Mouse (Mus musculus) heart, embryonic 11.5 days (tissue): ENCODE data around the gene Gabbr2. TPM values are rescaled to one million over a fixed set of nuclear protein-coding genes. Genes with fewer than 3 reads are reported as not detected.

Experiments used
- ATAC-seq: fragments of 200-750 bp; cut with Nextera tagmentation; replicated peaks from 2 replicates; pipeline ENCODE4 v1.8.0; 2017; ENCODE audit warnings: moderate library complexity; ENCODE audit not compliant: insufficient number of reproducible peaks, low FRiP score, low TSS enrichment
- H3K27ac ChIP-seq: fragments of 300-500 bp; sonication (generic); 2 replicates; pipeline ENCODE4 v1.5.1; 2014; ENCODE audit warnings: mild to moderate bottlenecking, low read depth, low read length
- H3K27me3 ChIP-seq: fragments of 300-500 bp; sonication (generic); 2 replicates; pipeline ENCODE4 v1.6.1; 2014; ENCODE audit warnings: mild to moderate bottlenecking, low read length, mixed read lengths; ENCODE audit not compliant: control insufficient read depth, insufficient read depth
- H3K36me3 ChIP-seq: fragments of 300-500 bp; sonication (generic); 2 replicates; pipeline ENCODE4 v1.6.1; 2014; ENCODE audit warnings: mild to moderate bottlenecking, low read length, moderate library complexity, mixed read lengths; ENCODE audit not compliant: control insufficient read depth, insufficient read depth
- H3K4me1 ChIP-seq: fragments of 300-500 bp; sonication (generic); 2 replicates; pipeline ENCODE4 v1.6.1; 2014; ENCODE audit warnings: low read length; ENCODE audit not compliant: control insufficient read depth, insufficient read depth
- H3K4me2 ChIP-seq: fragments of 300-500 bp; sonication (generic); 2 replicates; pipeline ENCODE4 v1.6.1; 2014; ENCODE audit warnings: mild to moderate bottlenecking, moderate library complexity
- H3K4me3 ChIP-seq: fragments of 300-500 bp; sonication (generic); 2 replicates; pipeline ENCODE4 v1.5.1; 2014; ENCODE audit warnings: low read depth, low read length
- H3K9ac ChIP-seq: fragments of 300-500 bp; sonication (generic); 2 replicates; pipeline ENCODE4 v1.6.1; 2014; ENCODE audit warnings: mild to moderate bottlenecking, low read depth, low read length, moderate library complexity
- H3K9me3 ChIP-seq: fragments of 300-500 bp; sonication (generic); replicated peaks from 2 replicates; pipeline ENCODE4 v1.6.1; 2016; ENCODE audit warnings: low read length; ENCODE audit not compliant: control insufficient read depth
- WGBS: fragments of 180-500 bp; shearing (Covaris S2); extraction: QIAGEN DNeasy Blood & Tissue Kit; methylation state at CpG from one replicate; pipeline ENCODE4 v1.1.7; 2014; ENCODE audit not compliant: insufficient replicate concordance; 5-methylcytosine and 5-hydroxymethylcytosine counted together
- polyA plus RNA-seq: library from polyadenylated mRNA; unstranded; fragments of >200 nt; fragmentation: Nextera tagmentation; extraction: Ambion mirVana; gene quantifications from 2 replicates; pipeline ENCODE4 v1.2.1, GENCODE M21; 2014

Gene Gabbr2
- polyA plus RNA-seq, 1 experiment from 2014 or later = 0.13 TPM

DNA sequence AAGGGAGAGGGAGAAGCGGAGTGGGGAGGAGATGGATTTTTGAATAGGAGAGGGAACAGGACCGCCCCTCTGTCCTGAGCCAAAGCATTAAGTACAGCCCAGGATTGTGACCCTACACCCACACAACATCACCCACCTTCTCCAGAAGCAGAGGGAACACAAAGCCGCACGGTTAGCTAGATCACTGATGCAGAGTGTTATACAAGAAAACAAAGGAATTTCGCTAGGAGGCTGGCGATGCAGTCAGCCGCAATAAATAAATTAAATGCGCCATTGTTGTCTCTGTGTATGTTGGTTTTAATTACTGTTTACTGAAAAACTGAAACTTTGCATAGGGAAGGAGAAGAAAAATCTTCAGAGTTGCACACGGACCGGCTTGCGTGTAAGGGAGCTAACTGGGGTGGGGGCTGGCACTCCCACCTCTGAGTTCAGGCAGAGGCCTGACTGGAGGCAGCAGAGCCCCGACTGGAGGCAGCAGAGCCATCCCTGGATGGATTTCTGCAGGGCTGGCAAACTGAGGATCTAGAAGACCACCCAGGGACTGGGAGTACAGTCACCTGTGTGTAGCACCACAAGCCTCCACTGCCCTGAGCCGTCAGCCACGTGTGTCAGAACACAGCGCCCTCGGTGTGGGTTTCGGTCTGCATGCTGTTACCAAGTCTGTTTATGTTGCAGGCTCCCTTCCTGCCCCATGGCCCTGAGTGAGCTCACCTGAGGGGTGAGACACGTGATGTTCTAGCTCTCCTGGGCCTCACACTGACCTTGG is 93.9 kb downstream of the Gabbr2 start:
- H3K27ac ChIP-seq = no peak overlapping the region
- no peaks in the 10 kb centered on the region for H3K4me1 ChIP-seq

DNA sequence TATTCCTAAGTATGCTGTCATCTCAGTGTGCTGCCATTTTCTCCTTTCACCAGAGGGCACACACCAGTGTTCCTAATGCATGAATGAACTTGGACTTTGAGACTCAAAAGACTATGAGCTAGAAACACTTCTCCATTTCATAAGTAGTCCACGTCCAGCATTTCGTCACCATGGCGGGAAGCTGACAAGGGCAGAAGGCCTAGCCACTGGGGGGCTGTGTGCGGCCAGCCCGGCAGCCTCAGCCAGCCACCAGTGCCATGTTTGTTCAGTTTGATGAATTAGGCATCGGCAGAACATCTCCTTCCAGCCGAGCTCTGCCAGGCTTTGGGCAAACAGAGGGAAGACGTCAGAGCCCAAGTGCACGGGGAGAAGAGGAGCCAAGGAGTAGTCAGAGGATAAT is 97.5 kb downstream of the Gabbr2 start:
- 76% methylated on average over 9 of the region's 9 CpGs for WGBS
- no peaks in the 10 kb centered on the region for H3K36me3 ChIP-seq
- H3K9me3 ChIP-seq = no peaks in the 10 kb centered on the region
- ATAC-seq = no peak
- H3K4me2 ChIP-seq = no peak overlapping the region
- no peaks in the 10 kb centered on the region for H3K4me1 ChIP-seq
- H3K27me3 ChIP-seq = 0 out of 2 replicates have a peak, but pooled peaks cover 2% of the 10 kb centered on the region
- no peak overlapping the region for H3K9ac ChIP-seq
- H3K27ac ChIP-seq = no peak overlapping the region
- H3K4me3 ChIP-seq = no peak overlapping the region

More for the DNA sequence above, 93.9 kb downstream of the Gabbr2 start:
- no peak overlapping the region for H3K4me3 ChIP-seq
- 82% methylated on average over 18 of the region's 18 CpGs for WGBS
- H3K9ac ChIP-seq = no peak overlapping the region
- H3K9me3 ChIP-seq = no peaks in the 10 kb centered on the region
- no peaks in the 10 kb centered on the region for H3K36me3 ChIP-seq
- no peak for ATAC-seq
- H3K4me2 ChIP-seq = no peak overlapping the region
- H3K27me3 ChIP-seq = 0 out of 2 replicates have a peak, but pooled peaks cover 2% of the 10 kb centered on the region

DNA sequence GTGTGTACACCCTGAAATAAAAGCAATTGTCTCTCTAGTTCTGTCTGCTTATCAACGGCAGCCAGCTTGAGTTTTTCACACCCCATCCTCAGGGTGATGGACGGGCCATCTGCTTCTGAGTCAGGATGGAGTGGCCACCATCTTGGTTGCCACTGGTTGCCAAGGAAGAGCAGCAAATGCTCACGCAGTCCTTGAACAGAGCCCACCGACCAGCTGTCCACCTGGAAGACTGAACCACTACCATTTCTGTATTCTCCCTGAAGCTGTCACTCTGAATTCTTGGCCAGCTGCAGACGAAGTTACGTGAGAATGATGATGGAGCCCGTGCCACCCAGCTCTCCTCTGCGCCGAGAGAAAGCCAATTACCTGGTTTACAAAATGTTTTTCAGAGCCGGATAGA is 102.5 kb downstream of the Gabbr2 start:
- WGBS = 78% methylated on average over 10 of the region's 10 CpGs

DNA sequence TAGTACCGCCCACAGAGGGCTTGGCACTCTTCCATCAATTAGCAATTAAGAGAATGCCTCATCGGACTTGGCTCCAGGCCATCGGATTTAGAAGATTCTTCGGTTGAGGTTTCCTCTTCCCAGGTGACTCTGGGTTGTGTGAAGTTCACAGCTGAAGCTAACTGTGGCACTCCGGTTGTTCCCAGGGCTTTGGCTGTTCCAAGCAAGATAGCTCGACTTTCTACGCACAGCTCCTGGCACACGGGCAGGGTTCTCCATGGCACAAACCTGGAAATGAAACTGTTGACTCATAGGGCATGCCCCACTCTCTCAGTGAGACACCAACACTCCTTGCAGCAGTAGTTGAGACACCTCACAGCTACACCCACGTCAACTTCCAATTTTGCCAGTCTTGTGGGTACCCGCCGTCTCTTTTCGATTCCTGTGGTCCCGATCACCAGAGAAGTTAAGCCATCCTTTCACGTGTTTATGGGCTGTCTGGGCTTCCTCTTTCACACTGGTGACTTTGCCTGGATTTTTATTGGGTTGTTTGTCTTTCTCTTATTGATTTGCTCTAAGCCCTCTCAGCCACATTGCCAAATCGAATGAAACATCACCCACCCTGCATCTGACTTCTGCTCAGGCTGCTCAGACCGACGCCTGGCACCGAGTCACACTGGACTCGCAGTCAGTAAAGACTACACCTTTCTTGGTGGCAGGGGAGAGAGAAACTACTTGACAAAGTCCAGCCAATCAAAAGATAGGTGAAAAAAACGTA is 105.9 kb downstream of the Gabbr2 start:
- no peak overlapping the region for H3K4me2 ChIP-seq
- H3K4me3 ChIP-seq = no peak overlapping the region
- H3K27me3 ChIP-seq = peaks cover 5% of the 10 kb centered on the region; the same call in 1 of the 2 replicates
- no peaks in the 10 kb centered on the region for H3K36me3 ChIP-seq
- no peaks in the 10 kb centered on the region for H3K9me3 ChIP-seq
- ATAC-seq = no peak
- H3K9ac ChIP-seq = no peak overlapping the region
- no peak overlapping the region for H3K27ac ChIP-seq
- peaks cover 10% of the 10 kb centered on the region; the same call in 1 of the 2 replicates for H3K4me1 ChIP-seq
- WGBS = 86% methylated on average over 20 of the region's 20 CpGs

More for the DNA sequence above, 102.5 kb downstream of the Gabbr2 start:
- H3K9ac ChIP-seq = no peak overlapping the region
- H3K4me3 ChIP-seq = no peak overlapping the region
- no peaks in the 10 kb centered on the region for H3K9me3 ChIP-seq
- no peak for ATAC-seq
- H3K27ac ChIP-seq = no peak overlapping the region
- H3K4me2 ChIP-seq = no peak overlapping the region
- no peaks in the 10 kb centered on the region for H3K27me3 ChIP-seq
- H3K4me1 ChIP-seq = peaks cover 4% of the 10 kb centered on the region; the same call in 1 of the 2 replicates
- H3K36me3 ChIP-seq = no peaks in the 10 kb centered on the region

DNA sequence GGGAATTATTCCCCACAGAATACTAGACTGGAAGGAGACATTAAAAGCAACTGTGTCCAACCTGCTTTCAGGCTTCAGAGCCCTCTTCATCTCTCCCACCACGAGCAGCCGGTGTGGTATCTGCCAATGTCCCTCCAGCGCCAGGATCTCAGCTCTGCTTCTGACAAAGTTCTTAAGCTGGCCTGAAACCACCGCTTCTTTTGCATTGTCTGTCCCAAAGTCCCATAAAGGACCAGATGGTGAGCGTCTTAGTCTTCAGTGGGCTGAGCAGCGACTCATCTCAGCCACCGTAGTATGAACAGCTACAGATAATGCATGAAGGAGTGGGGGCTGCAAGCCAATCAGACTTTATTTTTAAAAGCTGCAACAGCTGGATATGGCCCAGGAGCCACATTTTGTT is 107.5 kb downstream of the Gabbr2 start:
- 64% methylated on average over 7 of the region's 7 CpGs for WGBS
- no peak overlapping the region for H3K4me2 ChIP-seq

DNA sequence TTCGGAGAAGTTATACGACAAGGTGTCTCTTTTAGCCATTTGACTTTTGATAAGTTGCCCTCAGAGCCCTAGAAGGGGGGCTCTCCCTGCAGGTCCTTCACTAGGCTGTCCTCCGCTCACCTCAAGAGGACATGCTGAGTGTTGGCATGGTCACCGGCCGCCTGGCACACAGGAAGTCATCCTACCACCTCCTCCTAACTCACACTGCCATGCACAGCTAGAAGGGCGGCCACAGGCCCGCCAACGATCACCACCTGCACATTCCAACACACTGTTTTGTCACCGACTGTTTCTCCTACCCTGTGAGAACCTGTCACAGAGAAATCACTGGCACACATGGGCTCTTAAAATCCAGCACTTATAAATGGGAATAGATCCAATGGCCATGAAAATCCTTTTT is 108.1 kb downstream of the Gabbr2 start:
- no peak for ATAC-seq
- peaks cover 9% of the 10 kb centered on the region; the same call in 1 of the 2 replicates for H3K27me3 ChIP-seq
- 54% methylated on average over 9 of the region's 9 CpGs for WGBS
- H3K9me3 ChIP-seq = no peaks in the 10 kb centered on the region
- H3K27ac ChIP-seq = no peak overlapping the region
- peaks cover 10% of the 10 kb centered on the region; the same call in 1 of the 2 replicates for H3K4me1 ChIP-seq
- no peaks in the 10 kb centered on the region for H3K36me3 ChIP-seq
- H3K4me3 ChIP-seq = no peak overlapping the region
- H3K9ac ChIP-seq = no peak overlapping the region
- no peak overlapping the region for H3K4me2 ChIP-seq

More for the DNA sequence above, 107.5 kb downstream of the Gabbr2 start:
- no peak overlapping the region for H3K9ac ChIP-seq
- peaks cover 6% of the 10 kb centered on the region; the same call in 1 of the 2 replicates for H3K27me3 ChIP-seq
- no peaks in the 10 kb centered on the region for H3K36me3 ChIP-seq
- no peak overlapping the region for H3K4me3 ChIP-seq
- no peak for ATAC-seq
- peaks cover 10% of the 10 kb centered on the region; the same call in 1 of the 2 replicates for H3K4me1 ChIP-seq
- no peaks in the 10 kb centered on the region for H3K9me3 ChIP-seq
- no peak overlapping the region for H3K27ac ChIP-seq

DNA sequence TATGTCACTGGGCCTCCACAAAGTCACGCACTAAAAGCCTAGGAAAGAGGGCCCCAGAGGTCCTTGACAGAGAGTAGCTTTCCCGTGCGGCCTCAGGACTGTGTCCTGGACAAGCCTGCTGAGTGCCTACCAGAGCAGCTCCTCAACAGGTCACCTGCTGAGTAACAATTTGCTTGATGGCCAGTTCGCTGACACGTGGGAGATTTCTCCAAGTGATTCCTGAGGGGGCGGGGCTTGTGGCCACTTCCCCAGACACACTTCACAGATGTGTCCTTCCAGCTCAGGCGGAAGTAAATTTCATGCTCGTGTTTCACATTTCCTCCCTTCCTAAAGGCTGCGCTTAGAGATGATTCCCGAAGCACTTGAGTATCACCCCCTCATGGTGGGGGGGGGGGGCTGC is 108.6 kb downstream of the Gabbr2 start:
- no peak overlapping the region for H3K9ac ChIP-seq
- H3K4me1 ChIP-seq = peaks cover 10% of the 10 kb centered on the region; the same call in 1 of the 2 replicates
- no peaks in the 10 kb centered on the region for H3K36me3 ChIP-seq
- H3K27me3 ChIP-seq = peaks cover 9% of the 10 kb centered on the region; the same call in 1 of the 2 replicates
- no peak for ATAC-seq
- H3K9me3 ChIP-seq = no peaks in the 10 kb centered on the region
- WGBS = 34% methylated on average over 10 of the region's 10 CpGs
- H3K4me2 ChIP-seq = no peak overlapping the region
- H3K27ac ChIP-seq = no peak overlapping the region
- no peak overlapping the region for H3K4me3 ChIP-seq

DNA sequence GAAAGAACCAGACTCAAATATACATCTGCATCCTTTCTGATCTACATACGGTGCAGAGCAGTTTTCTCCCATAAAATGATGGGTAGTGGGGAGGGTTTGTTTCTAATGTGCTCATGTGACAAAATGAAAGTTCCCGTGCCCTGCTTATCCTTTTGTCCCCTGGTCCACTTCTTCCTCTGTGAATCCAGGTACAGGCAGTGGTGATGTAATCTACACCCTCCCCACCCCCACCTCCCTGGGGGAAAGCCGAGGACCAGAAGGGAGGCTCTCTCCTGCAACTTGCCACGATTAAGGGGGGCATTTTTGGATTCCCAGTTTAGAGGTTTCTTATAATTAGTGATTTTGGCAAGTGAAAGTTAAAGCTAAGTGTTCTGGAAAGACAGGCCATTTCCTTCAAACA is 110.4 kb downstream of the Gabbr2 start:
- Histone ChIP-seq H3K9me3 (no peaks in the 10 kb centered on the region), H3K4me3 (no peak overlapping the region), H3K9ac (no peak overlapping the region), H3K4me1 (peaks cover 10% of the 10 kb centered on the region; the same call in 1 of the 2 replicates), H3K4me2 (no peak overlapping the region), H3K27ac (no peak overlapping the region), H3K36me3 (no peaks in the 10 kb centered on the region), H3K27me3 (peaks cover 9% of the 10 kb centered on the region; the same call in 1 of the 2 replicates)
- ATAC-seq = no peak
- 38% methylated on average over 4 of the region's 4 CpGs for WGBS
